Mouse (Mus musculus) heart, adult 2 months (tissue): ENCODE data around the gene St8sia4.

ENCODE experiments used
- CTCF ChIP-seq: fragments of 200-600 bp; IDR thresholded peaks from 2 replicates; pipeline ENCODE4 v1.8.1; 2022; ENCODE audit warnings: antibody characterized with exemption, mild to moderate bottlenecking, moderate library complexity
- EP300 ChIP-seq: fragments of 200-500 bp; IDR thresholded peaks from 2 replicates; pipeline ENCODE4 v1.6.1; 2011; ENCODE audit warnings: low read depth, low read length, control low read depth; ENCODE audit not compliant: insufficient read depth
- POLR2A ChIP-seq: fragments of 200-500 bp; IDR thresholded peaks from 2 replicates; pipeline ENCODE4 v1.6.1; 2011; ENCODE audit warnings: mild to moderate bottlenecking, low read depth, low read length, control low read depth; ENCODE audit not compliant: insufficient read depth

DNA sequence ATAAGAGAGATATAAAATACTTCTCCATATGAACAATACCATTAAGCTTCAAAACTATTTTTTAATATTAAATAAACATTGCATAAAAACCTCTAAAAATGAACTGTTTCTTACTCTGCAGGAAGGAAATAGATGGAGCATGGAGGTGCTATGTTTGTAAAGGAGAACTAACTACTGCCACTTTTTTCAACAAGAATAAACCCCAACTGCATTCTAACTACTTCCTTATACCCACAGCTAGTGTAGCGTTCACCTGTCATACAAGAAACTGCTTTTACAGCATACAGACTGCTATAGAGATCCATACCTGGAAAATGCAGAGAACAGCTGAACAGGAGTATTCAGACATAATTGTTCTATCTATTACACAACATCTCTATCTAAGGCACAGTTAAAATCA lies 70.5 kb downstream of the St8sia4 start:
- TF ChIP-seq CTCF = no peak
- TF ChIP-seq POLR2A = no peak
- no peak for TF ChIP-seq EP300
